Mouse (Mus musculus) kidney, adult 11 months (tissue): ENCODE data around the gene Rapgef2.

Experiments used
- DNase-seq: peaks from one replicate; pipeline ENCODE4 v3.0.0; 2022

Gene Rapgef2

GRCm38 (mm10) chr3:79161093-79161723 is 125.1 kb downstream of the Rapgef2 start:
- DNase-seq: peak; percentile 3

- DNase-seq: no peak
Measured at GRCm38 (mm10) chr3:79158254-79158653, 128.1 kb downstream of the Rapgef2 start.

DNA sequence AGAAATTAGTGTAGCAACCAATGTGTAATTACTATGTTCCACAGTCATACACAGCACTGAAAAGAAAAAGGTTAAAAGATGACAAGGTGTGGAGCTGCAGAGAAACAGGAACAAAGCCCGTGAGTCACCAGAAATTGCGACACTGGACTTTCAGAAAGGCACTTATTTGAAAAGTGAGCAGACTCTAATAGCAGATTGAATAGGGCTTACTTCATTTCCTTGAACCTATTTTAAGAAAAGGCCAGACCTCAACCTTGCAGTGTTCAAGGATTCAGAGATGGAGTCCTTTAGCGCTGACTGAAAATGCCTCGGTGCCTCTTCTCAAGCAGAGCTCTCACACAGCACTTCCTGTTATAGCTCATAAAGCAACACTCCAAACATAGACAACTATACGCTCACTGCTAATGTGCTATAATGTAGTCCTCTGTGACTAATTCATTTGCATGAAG is 133.3 kb downstream of the Rapgef2 start:
- DNase-seq: no peak

GRCm38 (mm10) chr3:79145407-79146055 is 140.8 kb downstream of the Rapgef2 start:
- no peak for DNase-seq

DNA sequence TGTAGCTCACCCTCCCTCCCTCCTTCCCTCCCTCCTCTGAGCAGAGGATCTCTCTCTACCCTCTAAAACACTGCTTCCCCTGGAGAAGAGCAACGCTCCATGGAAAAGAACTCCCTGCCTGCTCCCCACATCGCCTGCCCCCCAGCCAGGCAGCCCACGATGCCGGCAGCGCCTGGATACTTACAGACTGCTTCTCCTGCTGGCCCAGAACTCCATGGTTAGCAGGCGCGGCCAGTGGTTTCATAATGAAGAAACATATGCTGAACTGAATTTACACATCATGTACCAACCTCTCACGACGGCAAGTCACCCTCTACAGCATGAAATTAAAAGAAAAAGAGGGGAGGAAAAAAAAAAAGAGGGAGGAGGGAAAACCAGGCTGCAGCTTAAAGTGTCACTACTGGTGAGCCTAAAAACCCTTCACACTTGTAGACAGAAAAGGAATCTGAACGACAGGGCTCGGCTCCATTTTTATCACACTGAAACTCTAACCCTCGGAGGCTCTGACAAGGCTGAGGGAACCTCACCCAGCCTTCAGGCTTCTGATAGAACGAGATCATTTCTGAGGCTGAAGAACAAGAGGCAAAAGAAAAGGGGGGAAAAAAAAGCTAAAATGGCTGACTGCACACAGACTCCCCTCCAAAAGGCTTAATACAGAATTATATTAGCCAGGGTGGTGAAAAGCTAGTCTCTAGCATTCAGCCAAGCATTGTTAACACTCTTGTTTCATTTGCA is 141.5 kb downstream of the Rapgef2 start:
- no peak for DNase-seq

DNA sequence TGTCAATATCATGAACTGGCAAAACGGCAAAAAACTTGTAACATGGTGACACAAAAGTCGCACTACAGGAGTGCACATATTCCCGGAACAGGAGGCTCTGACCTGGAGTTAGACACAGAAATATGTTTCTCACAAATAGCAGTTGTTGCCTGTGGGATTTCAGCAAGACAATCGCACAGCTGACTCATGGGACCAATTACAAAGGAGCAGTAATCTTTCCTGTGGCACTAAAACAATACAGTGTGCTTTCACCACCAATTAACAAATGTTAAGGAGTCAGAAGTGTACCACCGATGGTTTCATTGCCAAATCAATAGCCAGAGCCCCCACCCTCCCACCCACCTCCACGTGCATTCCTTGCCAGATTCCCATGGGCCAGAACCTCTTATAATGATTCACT is 142.2 kb downstream of the Rapgef2 start:
- no peak for DNase-seq

GRCm38 (mm10) chr3:79139245-79139644 is 147.1 kb downstream of the Rapgef2 start:
- DNase-seq: peak; percentile 2

DNA sequence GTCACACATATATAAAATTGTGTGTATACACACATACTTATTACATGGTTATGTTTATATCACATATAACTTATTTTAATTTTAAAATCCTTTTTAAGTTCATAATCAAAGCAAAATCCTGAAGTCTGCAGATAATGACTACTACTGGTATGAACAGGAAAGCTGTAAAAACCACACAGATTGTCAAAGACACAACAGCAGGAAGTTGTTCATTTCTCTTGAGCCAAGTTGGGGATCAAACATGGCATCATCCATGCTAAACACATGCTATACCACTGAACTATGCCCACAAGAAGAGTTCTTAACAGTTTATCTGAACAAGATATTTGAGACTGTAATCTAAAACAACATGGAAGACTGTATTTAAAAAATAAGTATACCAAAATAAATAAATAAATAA is 147.7 kb downstream of the Rapgef2 start:
- DNase-seq: no peak

DNA sequence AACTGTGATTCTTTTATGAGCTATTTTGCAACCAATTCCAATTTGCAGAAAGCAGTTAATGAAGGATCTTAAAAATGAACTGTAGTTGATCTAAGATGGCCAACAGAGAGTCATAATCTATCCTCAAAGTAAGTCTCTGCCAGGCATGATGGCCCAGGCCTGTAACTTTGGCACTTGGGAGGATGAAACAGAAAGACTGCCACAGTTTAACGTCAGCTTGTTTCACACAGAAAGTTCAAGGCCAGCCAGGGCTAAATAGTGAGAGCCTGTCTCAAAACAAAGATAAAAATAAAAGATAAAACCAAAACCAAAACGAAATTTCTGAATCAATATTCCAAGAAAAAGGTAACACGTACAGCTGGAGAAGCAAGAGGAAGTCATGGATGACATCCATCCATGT is 155.3 kb downstream of the Rapgef2 start:
- DNase-seq: no peak

- DNase-seq: no peak
Measured at GRCm38 (mm10) chr3:79129044-79129600, 157.2 kb downstream of the Rapgef2 start.

- no peak for DNase-seq
Measured at GRCm38 (mm10) chr3:79127797-79128196, 158.5 kb downstream of the Rapgef2 start.

DNA sequence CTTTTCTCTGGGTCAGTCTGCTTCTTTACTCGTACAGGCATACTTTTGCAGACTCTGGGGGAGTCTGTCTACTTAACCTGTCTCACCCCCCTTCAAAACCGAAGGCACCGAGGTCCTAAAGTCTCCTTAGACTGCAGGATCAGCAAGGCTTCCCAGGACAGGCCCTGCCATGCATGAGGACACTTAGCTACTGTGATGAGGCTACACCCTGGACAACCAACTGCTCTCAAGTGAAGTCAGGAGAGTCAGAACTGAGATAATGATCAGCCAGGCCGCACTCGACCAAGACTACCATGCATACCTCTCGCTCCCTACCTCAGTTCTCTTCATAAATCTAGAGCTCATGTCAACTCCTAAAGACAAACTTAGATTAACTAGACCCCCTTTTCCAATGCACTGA is 159.5 kb downstream of the Rapgef2 start:
- no peak for DNase-seq

DNA sequence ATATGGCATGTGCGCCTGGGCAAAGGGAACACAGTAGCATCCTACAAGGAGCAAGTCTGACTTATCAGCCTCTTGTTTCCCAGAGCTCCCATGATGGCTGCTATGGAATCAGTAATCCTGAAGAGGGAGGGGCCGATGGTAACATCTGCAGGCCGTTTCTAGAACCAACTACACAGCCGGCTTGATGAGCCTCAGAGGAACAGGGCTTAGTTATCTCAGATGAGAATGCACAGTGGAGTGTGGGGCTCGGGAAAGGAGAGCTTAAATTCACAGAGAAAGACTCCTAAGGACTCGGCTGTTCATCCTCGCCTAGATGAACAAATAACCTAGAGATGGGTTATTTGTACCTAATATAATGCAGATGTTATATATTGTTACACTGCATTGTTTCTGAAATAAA is 164.9 kb downstream of the Rapgef2 start:
- DNase-seq: no peak

GRCm38 (mm10) chr3:79119983-79120382 is 166.3 kb downstream of the Rapgef2 start:
- no peak for DNase-seq

DNA sequence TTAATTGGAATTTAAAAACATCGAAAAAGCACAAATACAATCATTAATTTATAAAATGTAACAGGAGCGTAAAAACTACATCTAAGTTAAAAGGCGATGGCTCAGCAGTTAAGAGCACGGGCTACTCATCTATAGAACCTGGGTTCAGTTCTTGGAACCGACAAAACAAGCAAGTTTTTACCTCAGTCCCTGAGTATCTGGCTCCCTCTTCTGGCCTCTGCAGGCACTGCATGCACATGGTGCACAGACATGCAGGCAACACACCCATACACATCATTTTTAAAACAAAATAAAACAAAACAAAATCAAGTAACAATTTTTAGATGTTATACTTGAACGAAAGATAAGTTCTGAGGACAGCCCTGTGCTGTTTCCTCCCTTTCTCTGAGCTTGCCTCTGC is 176.2 kb downstream of the Rapgef2 start:
- no peak for DNase-seq

GRCm38 (mm10) chr3:79108246-79108645 is 178.1 kb downstream of the Rapgef2 start:
- DNase-seq: no peak

GRCm38 (mm10) chr3:79106360-79106759 is 180.0 kb downstream of the Rapgef2 start:
- no peak for DNase-seq

- DNase-seq: no peak
Measured at GRCm38 (mm10) chr3:79103604-79104003, 182.7 kb downstream of the Rapgef2 start.

DNA sequence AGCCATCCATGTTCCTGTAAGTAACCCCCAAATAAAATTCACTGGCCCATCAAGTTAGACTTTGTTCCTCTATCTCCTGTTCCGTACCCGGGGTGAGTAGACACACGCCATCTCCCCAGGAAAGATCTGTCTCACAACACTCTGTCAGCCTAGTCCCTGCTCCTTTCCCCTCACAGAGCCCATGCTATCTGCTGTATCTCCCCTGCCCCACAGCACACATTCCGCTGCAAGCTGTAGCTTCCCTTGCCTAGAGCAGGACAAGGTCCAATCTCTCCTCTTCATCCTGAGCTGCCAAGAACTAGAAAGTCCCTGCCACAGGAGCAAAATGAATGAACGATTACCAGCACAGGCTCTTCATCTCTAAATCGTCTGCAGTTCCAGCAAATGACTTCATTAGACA is 184.6 kb downstream of the Rapgef2 start:
- DNase-seq: no peak

- DNase-seq: no peak
Measured at GRCm38 (mm10) chr3:79100831-79101230, 185.5 kb downstream of the Rapgef2 start.

- DNase-seq: no peak
Measured at GRCm38 (mm10) chr3:79089091-79089490, 197.2 kb downstream of the Rapgef2 start.

DNA sequence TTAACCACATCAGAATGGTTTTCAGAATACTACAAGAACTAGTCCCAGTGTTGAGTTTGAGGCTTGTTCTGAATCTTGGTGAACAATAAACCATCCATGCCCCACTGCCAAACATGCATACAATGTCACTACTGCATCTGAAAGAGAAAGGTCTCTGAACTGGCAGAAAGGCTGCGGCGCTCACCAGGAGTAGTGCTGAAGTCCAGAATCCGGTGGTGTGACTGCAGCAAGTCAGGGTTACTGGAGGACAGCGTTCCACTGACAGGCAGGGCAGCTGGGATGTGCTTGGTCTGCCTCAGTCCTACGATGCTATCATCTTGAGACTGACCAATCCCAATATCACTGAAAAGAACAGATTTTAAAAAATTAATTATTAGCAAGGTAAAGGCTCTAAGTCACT is 197.9 kb downstream of the Rapgef2 start:
- no peak for DNase-seq

DNA sequence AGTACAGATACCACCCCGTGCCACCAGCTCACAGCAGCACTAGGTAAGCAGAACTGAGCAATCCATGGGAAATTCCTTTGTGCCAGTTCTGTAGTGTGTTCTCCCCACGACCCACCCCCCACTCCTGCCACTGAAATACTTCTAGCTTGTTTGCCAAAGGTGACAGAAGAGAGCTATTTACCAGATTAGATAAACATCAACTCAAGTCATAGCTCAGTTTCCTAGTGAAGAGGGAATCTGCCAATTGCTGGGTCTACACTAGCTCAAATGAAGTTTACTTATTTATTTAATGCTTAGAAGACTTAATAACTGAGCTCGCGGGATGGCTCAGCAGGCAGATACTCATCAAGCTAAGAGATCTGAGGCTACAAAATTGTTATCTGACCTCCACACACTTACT is 200.0 kb downstream of the Rapgef2 start:
- DNase-seq: no peak

DNA sequence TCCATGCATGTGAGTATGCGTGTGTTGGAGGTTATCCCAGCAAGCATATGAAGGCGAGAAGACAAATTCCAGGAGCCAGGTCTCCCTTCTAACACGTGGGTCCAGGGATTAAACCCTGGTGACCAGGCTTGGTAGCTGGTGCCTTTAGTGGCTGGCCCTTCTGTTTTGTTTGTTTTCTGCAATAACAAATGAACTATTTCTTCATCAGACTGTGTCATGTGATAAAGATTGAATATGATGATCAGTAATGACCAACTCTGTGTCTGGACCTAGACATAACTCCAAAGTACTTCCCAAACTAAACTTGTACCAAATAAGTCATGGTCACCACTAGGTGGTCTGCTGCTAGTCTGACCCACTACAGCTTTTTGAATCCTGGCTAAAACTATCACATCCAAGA is 202.4 kb downstream of the Rapgef2 start:
- no peak for DNase-seq
